Mouse (Mus musculus) embryonic facial prominence, embryonic 13.5 days (tissue): ENCODE data around the gene Syp. TPM values are rescaled to one million over a fixed set of nuclear protein-coding genes. Genes with fewer than 3 reads are reported as not detected.

Source experiments
- ATAC-seq: fragments of 200-750 bp; cut with Nextera tagmentation; 2 replicates; pipeline ENCODE4 v1.8.0; 2017; ENCODE audit warnings: low read depth; ENCODE audit not compliant: insufficient number of reproducible peaks, insufficient read depth, low FRiP score, low TSS enrichment
- H3K27ac ChIP-seq: fragments of 300-500 bp; sonication (generic); 2 replicates; pipeline ENCODE4 v1.5.1; 2015; ENCODE audit warnings: moderate library complexity, mild to moderate bottlenecking, inconsistent platforms
- H3K27me3 ChIP-seq: fragments of 300-500 bp; sonication (generic); 2 replicates; pipeline ENCODE4 v1.6.1; 2015; ENCODE audit warnings: mild to moderate bottlenecking, inconsistent platforms
- H3K36me3 ChIP-seq: fragments of 300-500 bp; sonication (generic); 2 replicates; pipeline ENCODE4 v1.6.1; 2015; ENCODE audit warnings: mild to moderate bottlenecking, inconsistent platforms
- H3K4me1 ChIP-seq: fragments of 300-500 bp; sonication (generic); 2 replicates; pipeline ENCODE4 v1.6.1; 2015; ENCODE audit warnings: inconsistent platforms
- H3K4me2 ChIP-seq: fragments of 300-500 bp; sonication (generic); 2 replicates; pipeline ENCODE4 v1.6.1; 2015; ENCODE audit warnings: moderate library complexity, mild to moderate bottlenecking, inconsistent platforms
- H3K4me3 ChIP-seq: fragments of 300-500 bp; sonication (generic); 2 replicates; pipeline ENCODE4 v1.5.1; 2015; ENCODE audit warnings: mild to moderate bottlenecking, inconsistent platforms
- H3K9ac ChIP-seq: fragments of 300-500 bp; sonication (generic); 2 replicates; pipeline ENCODE4 v1.6.1; 2015; ENCODE audit warnings: mild to moderate bottlenecking, inconsistent platforms
- H3K9me3 ChIP-seq: fragments of 300-500 bp; sonication (generic); 2 replicates; pipeline ENCODE4 v1.6.1; 2016; ENCODE audit warnings: inconsistent platforms
- WGBS: fragments of 180-500 bp; shearing (Covaris S2); methylation state at CpG from one replicate; pipeline ENCODE4 v1.1.7; 2015; ENCODE audit warnings: mixed read lengths; 5-methylcytosine and 5-hydroxymethylcytosine counted together
- polyA plus RNA-seq: library from polyadenylated mRNA; unstranded; fragments of >200 nt; fragmentation: Nextera tagmentation; extraction: Ambion mirVana; gene quantifications from 2 replicates; pipeline ENCODE4 v1.2.1, GENCODE M21; 2015

Syp gene
- 2.1 and 3.3 TPM in 2 replicates for polyA plus RNA-seq

DNA sequence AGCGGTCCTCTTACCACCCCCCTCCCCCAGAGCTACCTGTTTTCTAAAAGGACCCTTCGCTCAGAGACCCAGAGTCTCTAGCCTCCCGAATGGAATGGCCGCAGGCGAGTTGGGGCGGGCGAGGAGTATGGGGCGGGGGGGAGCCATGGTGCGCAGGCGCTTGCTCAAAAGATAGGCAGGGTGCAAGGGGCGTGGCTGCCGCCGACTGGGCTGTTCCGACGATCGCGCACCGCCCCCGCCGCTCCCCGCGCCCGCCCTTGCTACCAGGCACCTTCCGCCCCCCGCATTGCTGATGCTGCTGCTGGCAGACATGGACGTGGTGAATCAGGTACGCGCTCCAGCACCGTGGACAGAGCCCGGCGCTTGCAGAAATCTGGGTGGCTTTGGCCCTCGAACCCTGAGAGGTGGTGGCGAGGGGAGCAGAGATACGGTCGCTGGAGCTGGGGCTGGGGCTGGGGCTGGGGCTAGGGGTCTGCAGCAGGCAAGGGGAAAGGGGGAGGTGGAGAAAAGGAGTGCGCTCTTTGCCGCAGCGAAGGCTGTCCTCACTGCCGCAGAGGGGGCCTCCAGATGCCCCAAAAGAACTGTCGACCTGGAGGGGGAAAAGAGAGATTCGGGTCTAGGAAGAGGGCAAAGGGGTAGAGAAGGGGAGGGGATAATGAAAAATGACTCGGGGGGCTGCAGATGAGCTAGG, at the start of gene Syp:
Gene Syp, plus strand, starts transcription at position 71 of the 691 bp plus-strand sequence.
- Histone ChIP-seq H3K27me3 (peaks cover 22% of the 10 kb centered on the region), H3K4me3 (peak within 1 kb of the TSS; percentile 31), H3K36me3 (no peaks in the 10 kb centered on the region), H3K4me2 (peak within 1 kb of the TSS; percentile 55), H3K9ac (no peak within 1 kb of the TSS), H3K4me1 (no peaks in the 10 kb centered on the region), H3K9me3 (no peaks in the 10 kb centered on the region), H3K27ac (no peak within 1 kb of the TSS)
- ATAC-seq, result peak; percentile 67
- WGBS, result 22% methylated on average over 42 of the region's 42 CpGs

DNA sequence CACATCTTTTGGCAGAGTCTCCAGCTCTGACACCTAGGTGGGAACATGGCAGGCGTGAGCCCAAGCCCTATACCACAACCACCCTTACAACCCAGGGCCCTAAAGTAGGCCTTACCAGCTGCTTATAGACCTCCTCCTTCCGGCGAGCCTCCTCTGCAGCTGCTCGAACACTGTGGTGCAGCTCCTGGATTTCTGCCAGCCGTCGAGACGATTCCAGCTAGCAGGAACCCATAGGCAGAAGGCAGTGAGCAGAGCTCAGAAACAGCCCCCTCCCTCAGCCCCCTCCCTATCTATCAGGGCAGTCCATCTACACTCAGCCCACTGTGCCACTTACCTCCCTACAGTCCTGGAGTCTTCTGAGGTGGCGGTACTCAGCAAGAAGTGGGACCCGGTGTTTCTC, 42.9 kb upstream of the Syp start:
- Histone ChIP-seq H3K4me1 (no peaks in the 10 kb centered on the region), H3K4me2 (no peak overlapping the region), H3K27ac (no peak overlapping the region), H3K9me3 (no peaks in the 10 kb centered on the region), H3K4me3 (no peak overlapping the region), H3K36me3 (peaks cover 46% of the 10 kb centered on the region), H3K27me3 (no peaks in the 10 kb centered on the region), H3K9ac (no peak overlapping the region)
- ATAC-seq, result no peak
- WGBS, result 87% methylated on average over 9 of the region's 9 CpGs

DNA sequence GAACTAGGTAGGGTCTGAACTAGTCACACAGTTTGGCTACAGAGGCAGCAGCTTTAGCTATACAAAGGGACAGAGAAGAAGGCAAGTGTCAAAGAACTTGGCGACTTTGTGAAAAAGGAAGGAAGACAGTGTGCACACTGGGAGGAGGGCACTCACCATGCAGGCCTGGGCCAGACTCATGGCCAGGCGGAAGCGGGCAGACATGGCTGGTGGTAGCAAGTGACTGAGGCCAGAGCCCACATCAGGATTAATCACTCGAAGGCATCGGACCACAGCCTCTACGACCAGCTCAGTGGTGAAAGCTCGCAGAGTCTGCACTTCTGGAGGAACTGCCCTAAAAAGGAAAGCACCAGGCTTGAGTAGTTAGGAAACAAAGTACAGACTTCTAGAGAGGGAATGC, 34.3 kb upstream of the Syp start:
- H3K36me3 ChIP-seq, result peaks cover 2% of the 10 kb centered on the region
- no peak overlapping the region for H3K4me3 ChIP-seq
- no peak overlapping the region for H3K27ac ChIP-seq
- peak overlapping the region; percentile 59; the same call in 1 of the 2 replicates for H3K4me2 ChIP-seq
- H3K27me3 ChIP-seq, result no peaks in the 10 kb centered on the region
- 94% methylated on average over 7 of the region's 7 CpGs for WGBS
- no peaks in the 10 kb centered on the region for H3K9me3 ChIP-seq
- H3K9ac ChIP-seq, result no peak overlapping the region
- H3K4me1 ChIP-seq, result 0 out of 2 replicates have a peak, but pooled peaks cover 5% of the 10 kb centered on the region
- ATAC-seq, result no peak

DNA sequence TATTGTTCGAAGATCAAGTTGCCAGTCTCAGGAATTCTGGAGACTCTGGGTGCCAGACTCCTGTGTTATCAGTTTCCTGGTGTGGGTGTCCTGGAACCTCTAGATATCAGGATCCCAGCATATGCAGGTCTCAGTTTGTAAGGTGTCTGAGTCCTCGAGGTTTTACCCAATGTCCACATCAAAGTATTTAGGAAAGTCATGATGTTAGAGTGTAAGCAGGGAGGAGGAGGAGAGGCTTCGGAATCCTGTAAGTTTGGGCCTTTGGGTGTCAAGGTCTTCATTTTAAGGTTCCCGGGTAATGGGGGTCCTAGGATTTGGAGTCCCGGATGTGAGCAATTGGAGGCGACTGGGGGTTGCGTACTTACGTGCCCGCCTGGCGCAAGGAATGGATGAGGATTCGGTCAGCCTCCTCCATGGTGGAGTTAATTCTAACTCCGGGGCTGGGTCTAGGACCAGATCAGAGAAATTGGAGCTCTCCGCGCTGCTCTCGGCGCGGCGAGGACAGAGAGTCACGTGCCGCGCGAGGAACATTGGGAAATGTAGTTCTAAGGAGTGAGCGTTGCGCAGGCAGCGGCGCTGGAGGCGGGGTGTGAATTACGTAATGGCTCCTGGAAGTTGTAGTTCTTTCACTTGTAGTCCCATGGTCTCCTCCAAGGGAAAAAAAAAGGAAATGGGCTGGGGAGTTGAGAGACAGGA, 33.2 kb upstream of the Syp start, which contains the start of gene Ccdc22:
Gene Ccdc22, minus strand, starts transcription at position 639 of the 696 bp plus-strand sequence.
- Histone ChIP-seq H3K4me3 (peak within 1 kb of the TSS; percentile 50), H3K9ac (peak within 1 kb of the TSS; percentile 67), H3K27me3 (no peaks in the 10 kb centered on the region), H3K36me3 (no peaks in the 10 kb centered on the region; the same call in 1 of the 2 replicates), H3K4me2 (peak within 1 kb of the TSS; percentile 59), H3K9me3 (no peaks in the 10 kb centered on the region), H3K27ac (no peak within 1 kb of the TSS), H3K4me1 (0 out of 2 replicates have a peak, but pooled peaks cover 5% of the 10 kb centered on the region)
- peak; percentile 88 for ATAC-seq
- WGBS, result 29% methylated on average over 28 of the region's 28 CpGs

GRCm38 (mm10) chrX:7605575-7605941, 32.7 kb upstream of the Syp start:
- no peak overlapping the region for H3K4me2 ChIP-seq
- H3K27ac ChIP-seq, result no peak overlapping the region
- ATAC-seq, result no peak
- H3K36me3 ChIP-seq, result no peaks in the 10 kb centered on the region; the same call in 1 of the 2 replicates
- H3K4me3 ChIP-seq, result no peak overlapping the region
- 45% methylated on average over 8 of the region's 8 CpGs for WGBS
- H3K27me3 ChIP-seq, result no peaks in the 10 kb centered on the region
- H3K4me1 ChIP-seq, result 0 out of 2 replicates have a peak, but pooled peaks cover 5% of the 10 kb centered on the region
- H3K9ac ChIP-seq, result no peak overlapping the region
- H3K9me3 ChIP-seq, result no peaks in the 10 kb centered on the region

DNA sequence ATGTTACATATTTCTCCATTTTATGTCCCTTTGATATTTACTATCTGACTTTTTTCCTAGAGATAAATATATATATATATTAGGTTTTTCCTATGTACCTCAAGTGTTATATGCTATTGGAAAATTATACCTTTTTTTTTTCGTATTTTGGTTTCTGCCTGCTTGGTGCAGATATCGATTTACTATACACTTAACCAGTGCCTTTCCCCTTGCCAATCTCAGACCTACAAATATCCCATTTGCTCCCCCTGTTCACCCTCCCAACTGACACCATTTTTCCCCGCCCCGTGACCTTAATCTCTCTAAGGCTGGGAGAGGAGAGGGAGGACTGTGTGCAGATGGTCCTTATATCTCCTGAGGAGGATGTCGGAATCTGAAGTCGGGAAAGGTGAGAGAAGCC, 31.5 kb upstream of the Syp start, which contains the start of gene Cacna1f:
Gene Cacna1f, plus strand, starts transcription at position 301 of the 400 bp plus-strand sequence.
- WGBS, result 75% methylated on average over 6 of the region's 6 CpGs
- H3K9me3 ChIP-seq, result no peaks in the 10 kb centered on the region
- H3K4me2 ChIP-seq, result no peak within 1 kb of the TSS
- no peaks in the 10 kb centered on the region; the same call in 1 of the 2 replicates for H3K36me3 ChIP-seq
- no peak for ATAC-seq
- no peak within 1 kb of the TSS for H3K27ac ChIP-seq
- H3K4me1 ChIP-seq, result 0 out of 2 replicates have a peak, but pooled peaks cover 5% of the 10 kb centered on the region
- H3K4me3 ChIP-seq, result no peak within 1 kb of the TSS
- H3K27me3 ChIP-seq, result no peaks in the 10 kb centered on the region
- H3K9ac ChIP-seq, result no peak within 1 kb of the TSS

GRCm38 (mm10) chrX:7610035-7610434, 28.2 kb upstream of the Syp start:
- ATAC-seq, result no peak
- Histone ChIP-seq H3K27me3 (no peaks in the 10 kb centered on the region), H3K9ac (peak overlapping the region; percentile 61; the same call in 1 of the 2 replicates), H3K9me3 (no peaks in the 10 kb centered on the region), H3K27ac (no peak overlapping the region), H3K4me1 (no peaks in the 10 kb centered on the region), H3K4me3 (peak overlapping the region; percentile 44), H3K4me2 (peak overlapping the region; percentile 69), H3K36me3 (no peaks in the 10 kb centered on the region)
- WGBS, result 29% methylated on average over 21 of the region's 21 CpGs

- no peak overlapping the region for H3K27ac ChIP-seq
- peak overlapping the region; percentile 44 for H3K4me3 ChIP-seq
- no peak for ATAC-seq
- H3K4me1 ChIP-seq, result no peaks in the 10 kb centered on the region
- peak overlapping the region; percentile 61 for H3K9ac ChIP-seq
- H3K27me3 ChIP-seq, result no peaks in the 10 kb centered on the region
- WGBS, result 28% methylated on average over 26 of the region's 26 CpGs
- H3K36me3 ChIP-seq, result no peaks in the 10 kb centered on the region
- H3K4me2 ChIP-seq, result peak overlapping the region; percentile 69
- no peaks in the 10 kb centered on the region for H3K9me3 ChIP-seq
Measured at GRCm38 (mm10) chrX:7610536-7611258, 27.6 kb upstream of the Syp start.

- H3K27ac ChIP-seq, result no peak overlapping the region
- no peak overlapping the region for H3K9ac ChIP-seq
- ATAC-seq, result no peak
- H3K36me3 ChIP-seq, result no peaks in the 10 kb centered on the region
- WGBS, result 81% methylated on average over 12 of the region's 12 CpGs
- no peak overlapping the region for H3K4me3 ChIP-seq
- H3K9me3 ChIP-seq, result no peaks in the 10 kb centered on the region
- H3K4me1 ChIP-seq, result no peaks in the 10 kb centered on the region
- H3K27me3 ChIP-seq, result no peaks in the 10 kb centered on the region
- H3K4me2 ChIP-seq, result no peak overlapping the region
Measured at GRCm38 (mm10) chrX:7617889-7618551, 20.3 kb upstream of the Syp start.

- WGBS, result 87% methylated on average over 6 of the region's 6 CpGs
- H3K9me3 ChIP-seq, result no peaks in the 10 kb centered on the region
- ATAC-seq, result no peak
- H3K27me3 ChIP-seq, result no peaks in the 10 kb centered on the region
- H3K4me3 ChIP-seq, result no peak overlapping the region
- no peak overlapping the region for H3K27ac ChIP-seq
- H3K4me1 ChIP-seq, result no peaks in the 10 kb centered on the region
- no peaks in the 10 kb centered on the region for H3K36me3 ChIP-seq
- H3K4me2 ChIP-seq, result no peak overlapping the region
- no peak overlapping the region for H3K9ac ChIP-seq
Measured at GRCm38 (mm10) chrX:7632560-7632959, 5.7 kb upstream of the Syp start.

DNA sequence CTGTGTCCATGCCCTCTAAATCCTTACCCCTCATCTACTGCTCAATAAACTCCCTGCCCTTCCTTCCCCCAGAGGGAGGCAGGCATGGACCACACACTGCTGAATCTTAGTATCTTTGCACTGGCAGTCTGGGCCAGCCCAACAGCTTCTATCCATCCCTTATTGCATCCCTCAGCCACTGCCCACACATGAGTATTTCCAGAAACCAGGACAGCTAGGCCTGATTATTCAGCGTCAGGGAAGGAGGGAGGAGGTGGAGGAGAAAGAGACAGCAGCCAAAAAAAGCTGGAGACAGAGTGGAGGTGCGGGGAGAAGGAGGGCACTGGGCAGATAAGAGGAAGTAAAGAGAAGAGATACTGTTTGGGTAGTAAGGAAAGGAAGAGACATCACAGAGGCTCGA, 3.2 kb upstream of the Syp start:
- Histone ChIP-seq H3K9ac (no peak overlapping the region), H3K9me3 (no peaks in the 10 kb centered on the region), H3K4me3 (no peak overlapping the region), H3K27ac (no peak overlapping the region), H3K27me3 (peaks cover 13% of the 10 kb centered on the region), H3K36me3 (no peaks in the 10 kb centered on the region), H3K4me2 (no peak overlapping the region), H3K4me1 (no peaks in the 10 kb centered on the region)
- no peak for ATAC-seq
- 63% methylated on average over 3 of the region's 3 CpGs for WGBS
